Mouse (Mus musculus): ENCODE measurements at regions not wholly inside any gene's neighbourhood (a gene's known extent, or its start where the extent isn't known, plus 50 kb on each side); places are given as distances from the start of the nearest gene placed in this dataset.

DNA sequence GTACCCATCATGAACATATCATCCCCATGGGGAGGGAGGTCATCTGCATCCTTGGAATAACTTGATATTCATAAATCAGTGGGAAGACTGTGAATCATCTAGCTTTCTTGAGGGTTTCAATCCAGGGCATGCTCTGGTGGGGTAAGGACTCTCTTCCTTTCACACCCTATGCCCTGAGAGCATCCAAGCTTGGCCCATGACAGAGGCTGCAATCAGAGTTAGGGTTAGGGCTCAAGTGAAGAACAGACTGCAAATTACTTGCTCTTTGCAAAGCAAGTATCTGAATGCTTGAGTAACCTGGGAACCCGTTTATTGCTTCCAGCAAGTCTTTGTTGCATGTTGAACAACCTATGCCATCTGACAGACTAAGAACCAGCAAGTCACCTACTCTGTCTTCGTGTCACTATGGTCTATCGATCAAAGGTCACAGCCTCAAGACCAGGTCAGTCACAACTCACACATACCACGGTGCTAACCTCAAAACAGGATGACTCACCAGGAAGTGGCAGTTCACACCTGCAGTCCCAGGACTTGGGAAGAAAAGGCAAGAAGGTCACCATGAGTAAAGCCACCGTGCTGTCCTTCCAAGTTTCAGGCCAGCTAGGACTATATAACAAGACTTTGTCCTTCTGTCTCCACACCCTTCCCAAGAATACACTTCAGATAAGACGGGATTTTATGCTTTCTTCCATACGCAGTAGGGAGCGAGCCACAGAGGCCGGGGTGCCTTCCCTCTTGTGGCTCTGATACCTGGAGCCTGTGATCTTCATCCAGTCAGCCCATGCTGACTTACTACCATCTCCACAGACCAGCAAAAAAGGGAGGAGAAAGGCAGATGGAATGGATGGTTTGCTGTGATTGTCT lies 129.7 kb upstream of the Irf2bp2 start:
- no peaks in the 10 kb centered on the region for H3K79me2 ChIP-seq (replicated peaks; ENCODE audit: control insufficient read depth, extremely low read depth, insufficient read depth, poor library complexity, severe bottlenecking)
- no peak overlapping the region for H3K9ac ChIP-seq (ENCODE audit: insufficient read depth, low read depth)
- no peak for DNase-seq (ENCODE audit: extremely low read depth)
- no peak overlapping the region for H3K27ac ChIP-seq (ENCODE audit: insufficient read depth, low read depth)
- H3K9me3 ChIP-seq (replicated peaks; ENCODE audit: low read length) = peaks cover 20% of the 10 kb centered on the region
- dilution Hi-C loops (cut with MboI; ENCODE audit: extremely low pct_ligation_motif_present, extremely low pct_unique_long_range_greater_than_20kb, low sequenced_read_pairs) (no loop called here), in situ Hi-C loops (cut with MboI; ENCODE audit: low pct_ligation_motif_present, low pct_unique_long_range_greater_than_20kb, low sequenced_read_pairs) (no loop called here)
- no peak overlapping the region for H3K4me3 ChIP-seq (replicated peaks in 1 of 3; ENCODE audit: low read depth in 2 of 3, low read length in 2 of 3, poor library complexity in 1 of 3)
- peaks cover 12 to 22% of the 10 kb centered on the region in 2 experiments; a peak in 3 of 4 replicates for H3K4me1 ChIP-seq (ENCODE audit: control insufficient read depth in 1 of 2, insufficient read depth in 2 of 2)
- H3K27me3 ChIP-seq (replicated peaks) = no peaks in the 10 kb centered on the region
- no peaks in the 10 kb centered on the region for H3K36me3 ChIP-seq (replicated peaks in 1 of 2; ENCODE audit: control insufficient read depth in 1 of 2, insufficient read depth in 1 of 2, low read length in 1 of 2)
- TF ChIP-seq EP300 (IDR thresholded peaks at IDR 0.05; ENCODE audit: low read length) (no peak), USF1 (IDR thresholded peaks at IDR 0.05; ENCODE audit: low read depth, low read length) (no peak), ETS1 (conservative IDR thresholded peaks at IDR 0.05; ENCODE audit: low read depth, low read length) (no peak), JUN (IDR thresholded peaks at IDR 0.05; ENCODE audit: insufficient read depth, low read depth, low read length) (no peak), POLR2A (IDR thresholded peaks at IDR 0.05; ENCODE audit: low read depth, low read length) (no peak), ELF1 (IDR thresholded peaks at IDR 0.05; ENCODE audit: low read depth, low read length) (no peak), SIN3A (IDR thresholded peaks at IDR 0.05; ENCODE audit: low read length) (no peak), RCOR1 (conservative IDR thresholded peaks at IDR 0.05; ENCODE audit: low read depth, low read length) (no peak), ZKSCAN1 (IDR thresholded peaks at IDR 0.05; ENCODE audit: borderline replicate concordance, low read depth, low read length) (no peak), TCF12 (IDR thresholded peaks at IDR 0.05; ENCODE audit: low read depth, low read length) (no peak), ZMIZ1 (IDR thresholded peaks at IDR 0.05; ENCODE audit: low read depth, low read length) (no peak), MEF2A (IDR thresholded peaks at IDR 0.05; ENCODE audit: borderline replicate concordance, low read depth, low read length) (no peak), IRF4 (IDR thresholded peaks at IDR 0.05; ENCODE audit: low read depth, low read length) (no peak), ZNF384 (IDR thresholded peaks at IDR 0.05; ENCODE audit: low read depth, low read length) (no peak), E2F4 (IDR thresholded peaks at IDR 0.05; ENCODE audit: insufficient replicate concordance, low read depth, low read length) (no peak), MYC (IDR thresholded peaks at IDR 0.05; ENCODE audit: low read depth, low read length) (no peak)
- H3K4me2 ChIP-seq (ENCODE audit: insufficient read depth, low read depth, poor library complexity, severe bottlenecking) = no peak overlapping the region

DNA sequence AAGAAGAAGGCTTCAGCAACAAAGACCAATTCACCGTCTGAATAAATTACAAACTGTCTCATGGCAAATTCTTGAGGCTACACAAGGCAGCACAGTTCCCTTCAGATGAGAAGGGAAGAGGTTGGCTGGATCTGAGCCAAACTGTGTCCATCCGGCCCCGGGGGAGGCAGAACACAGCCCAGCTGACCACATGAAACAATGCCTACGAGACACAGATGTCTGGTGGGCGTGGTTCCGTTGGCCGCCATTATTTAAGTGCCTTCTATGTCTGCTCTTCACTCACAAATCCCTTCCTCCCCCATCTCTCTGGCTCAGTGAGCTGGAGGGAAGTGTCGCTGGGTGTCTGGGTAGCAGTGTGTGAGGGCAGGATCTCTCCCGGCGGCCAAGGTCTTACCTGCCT lies 127.8 kb upstream of the Irf2bp2 start:
- Histone ChIP-seq H3K27ac (ENCODE audit: insufficient read depth, low read depth) (no peak overlapping the region), H3K4me3 (replicated peaks in 1 of 3; ENCODE audit: low read depth in 2 of 3, low read length in 2 of 3, poor library complexity in 1 of 3) (no peak overlapping the region), H3K9me3 (replicated peaks; ENCODE audit: low read length) (peaks cover 5% of the 10 kb centered on the region), H3K4me2 (ENCODE audit: insufficient read depth, low read depth, poor library complexity, severe bottlenecking) (no peak overlapping the region), H3K79me2 (replicated peaks; ENCODE audit: control insufficient read depth, extremely low read depth, insufficient read depth, poor library complexity, severe bottlenecking) (no peaks in the 10 kb centered on the region), H3K4me1 (ENCODE audit: control insufficient read depth in 1 of 2, insufficient read depth in 2 of 2) (peaks cover 16 to 22% of the 10 kb centered on the region in 2 experiments; a peak in 3 of 4 replicates), H3K36me3 (replicated peaks in 1 of 2; ENCODE audit: control insufficient read depth in 1 of 2, insufficient read depth in 1 of 2, low read length in 1 of 2) (no peaks in the 10 kb centered on the region), H3K9ac (ENCODE audit: insufficient read depth, low read depth) (no peak overlapping the region), H3K27me3 (replicated peaks) (no peaks in the 10 kb centered on the region)
- in situ Hi-C loops (cut with MboI; ENCODE audit: low pct_ligation_motif_present, low pct_unique_long_range_greater_than_20kb, low sequenced_read_pairs) = no loop called here
- dilution Hi-C loops (cut with MboI; ENCODE audit: extremely low pct_ligation_motif_present, extremely low pct_unique_long_range_greater_than_20kb, low sequenced_read_pairs) = no loop called here
- no peak for DNase-seq (ENCODE audit: extremely low read depth)
- TF ChIP-seq SMC3 (IDR thresholded peaks at IDR 0.05; ENCODE audit: low read depth, low read length) (no peak), CTCF (conservative IDR thresholded peaks at IDR 0.05 in 1 of 2, IDR thresholded peaks at IDR 0.05 in 1 of 2; ENCODE audit: low read depth in 2 of 2, low read length in 2 of 2) (no peak), TCF12 (IDR thresholded peaks at IDR 0.05; ENCODE audit: low read depth, low read length) (peak; percentile 33; the same call in 1 of the 2 replicates), CHD2 (IDR thresholded peaks at IDR 0.05; ENCODE audit: low read length) (no peak), CHD1 (IDR thresholded peaks at IDR 0.05; ENCODE audit: low read depth, low read length) (no peak)
